Mouse (Mus musculus): Measurements from ENCODE around the gene Zfp981. TPM values are rescaled to one million over a fixed set of nuclear protein-coding genes. Genes with fewer than 3 reads are reported as not detected.

Zfp981 gene
- polyA plus RNA-seq (2012; rRNA removed), result not detected in 2 replicates

DNA sequence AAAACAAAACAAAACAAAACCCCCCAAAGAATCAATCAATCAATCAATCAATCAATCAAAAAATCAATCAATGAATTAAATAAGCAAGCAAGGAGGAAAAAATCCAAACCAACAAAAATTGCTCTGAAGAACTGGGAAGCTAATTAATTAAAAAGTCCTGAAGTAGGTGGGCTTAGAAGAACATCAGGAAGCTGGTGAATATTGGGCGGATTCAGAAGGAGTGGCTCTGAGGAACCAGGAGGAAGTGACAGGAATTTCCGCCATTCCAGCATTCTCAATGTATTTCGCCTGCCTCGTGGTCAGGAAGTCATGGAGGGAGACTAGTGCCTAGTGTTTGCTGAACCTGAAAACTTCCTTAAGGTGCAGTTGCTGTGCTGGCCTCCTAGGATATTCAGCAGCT lies at the start of gene Zfp981:
Zfp981 (plus strand) TSS at position 301 of the 400 bp plus-strand sequence.

Other genes starting within 250 kb of the Zfp981 start
- 0.41 and 0.51 TPM in 2 replicates for gene Zfp992, start 53.0 kb upstream of the Zfp981 start, polyA plus RNA-seq (2012; rRNA removed)
- gene Zfp993, start 108.9 kb downstream of the Zfp981 start, polyA plus RNA-seq (2012; rRNA removed), result 0.16 and 0.52 TPM in 2 replicates

Measured in ovary, adult 2 months (tissue).